Mouse (Mus musculus) right cerebral cortex, postnatal 10 days (tissue): ENCODE data around the gene Gabra6.

ENCODE experiments used
- DNase-seq, 2 experiments: peaks; one replicate each; pipeline ENCODE4 v3.0.0; 2021; ENCODE audit warnings: low spot score in 2 of 2

Gene Gabra6

DNA sequence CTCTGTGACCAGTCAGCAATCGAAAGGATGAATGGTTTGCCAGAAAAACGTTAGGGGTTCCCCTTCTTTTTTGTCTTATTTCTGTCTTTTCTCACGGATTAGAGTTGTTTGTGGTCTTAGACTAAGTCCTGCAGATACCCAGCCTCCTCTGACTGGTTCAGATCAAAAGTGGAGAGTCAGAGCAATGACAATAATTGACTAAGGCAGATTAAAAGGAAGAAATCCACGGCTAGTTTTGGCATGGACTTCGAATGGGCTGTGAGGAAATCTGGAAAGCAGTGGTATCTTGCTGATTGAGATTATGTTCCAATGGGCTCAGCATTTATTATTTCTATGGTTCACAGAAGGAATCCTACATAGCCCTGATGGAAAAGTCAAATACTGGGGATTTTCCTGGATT, at the start of gene Gabra6:
TSS of gene Gabra6 (minus strand) at position 191 of the 400 bp plus-strand sequence.
- no peak for DNase-seq

DNA sequence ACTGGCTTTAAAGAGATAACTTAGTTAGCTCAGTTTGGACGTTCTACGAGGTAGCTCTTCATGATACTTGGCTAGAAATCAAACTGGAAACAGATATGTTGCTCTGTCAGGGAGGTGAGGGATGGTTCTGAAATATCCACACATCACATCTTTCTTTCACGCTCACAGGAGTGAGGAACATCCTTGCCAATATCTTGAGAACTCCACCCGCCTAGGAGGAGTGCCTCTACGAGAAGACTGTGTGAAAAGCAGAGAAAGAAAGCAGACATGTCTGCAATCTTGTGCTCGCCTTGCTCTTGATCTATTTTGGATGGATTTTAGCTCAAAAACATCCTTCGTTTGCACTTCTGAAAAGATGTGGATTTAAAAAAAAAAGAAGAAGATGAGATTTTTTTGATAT, 44.7 kb upstream of the Gabra6 start:
- peak; percentile 21 to 45 for DNase-seq

DNA sequence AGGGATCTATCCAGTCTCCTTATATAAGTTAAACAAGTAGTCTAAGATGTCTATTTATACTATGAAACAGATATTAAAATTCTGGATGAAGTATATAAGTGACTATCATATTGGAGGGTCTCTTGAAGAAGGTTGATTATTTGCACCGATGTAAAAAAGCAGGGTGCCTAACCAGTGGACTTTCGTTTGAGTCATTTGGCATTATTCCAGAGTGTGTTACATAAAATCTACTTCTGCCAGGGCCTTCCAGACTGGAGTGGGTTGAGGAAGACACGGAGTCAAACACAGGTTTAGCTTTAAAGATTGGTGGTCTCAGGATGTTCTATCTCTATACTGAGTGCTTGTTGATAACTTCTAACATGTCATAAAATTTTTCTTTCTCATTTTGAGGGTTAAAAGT, 11.2 kb upstream of the Gabra6 start:
- no peak for DNase-seq

DNA sequence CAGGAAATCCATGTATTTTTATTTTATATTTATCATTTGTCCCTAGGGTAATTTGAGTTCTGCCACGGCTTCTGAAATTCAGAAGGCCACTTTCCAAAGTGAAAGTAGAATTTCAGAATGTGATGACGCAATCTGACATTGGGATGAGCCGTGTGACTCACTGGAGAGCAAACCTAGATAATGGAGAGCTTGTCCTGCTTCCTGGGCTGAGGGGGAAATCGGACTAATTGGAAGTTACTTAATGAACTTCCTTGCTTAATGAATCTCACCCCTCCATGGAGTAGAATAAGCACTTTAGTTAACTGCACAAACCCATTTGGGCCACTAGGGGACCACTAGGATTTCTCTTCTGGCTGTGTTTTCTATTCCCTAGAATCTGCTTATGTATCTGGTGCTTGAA, 5.4 kb upstream of the Gabra6 start:
- DNase-seq = no peak

DNA sequence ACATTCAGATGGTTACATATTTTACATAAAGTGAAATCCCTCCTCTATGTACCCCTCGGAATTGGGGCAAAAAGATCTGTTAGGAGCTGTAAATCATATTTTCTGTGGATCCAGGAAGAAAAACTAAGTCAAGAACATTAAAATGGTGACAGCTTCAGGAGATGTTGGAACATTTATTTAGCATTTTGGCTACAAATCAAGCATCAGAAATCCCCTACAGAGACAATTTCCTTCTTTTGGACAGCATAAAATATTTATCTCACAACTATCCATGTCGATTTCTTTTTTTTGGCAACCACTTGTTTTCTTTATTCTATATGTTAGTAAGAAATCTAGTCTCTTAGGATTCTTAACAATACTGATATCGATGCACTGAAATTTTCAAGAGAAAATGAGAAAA, 688 bp upstream of the Gabra6 start:
- DNase-seq = no peak

DNA sequence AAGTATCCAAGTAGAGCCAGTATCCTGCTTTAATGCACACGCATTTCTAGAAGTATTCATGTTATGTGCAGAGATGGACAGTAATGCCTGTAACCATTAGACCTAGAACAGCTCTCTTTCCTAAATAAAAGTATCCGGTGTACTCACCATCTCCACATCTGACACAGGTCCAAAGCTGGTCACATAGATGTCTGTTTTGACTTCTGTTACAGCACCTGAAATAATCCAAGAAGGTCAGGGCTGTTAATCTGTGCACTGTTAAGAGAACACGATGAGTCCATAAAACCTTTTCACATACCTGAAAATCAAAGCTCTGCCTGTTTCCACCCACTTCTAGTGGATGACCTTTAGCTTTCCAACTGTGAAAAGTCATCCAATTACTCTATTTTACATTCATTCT, 1.4 kb downstream of the Gabra6 start:
- no peak for DNase-seq

DNA sequence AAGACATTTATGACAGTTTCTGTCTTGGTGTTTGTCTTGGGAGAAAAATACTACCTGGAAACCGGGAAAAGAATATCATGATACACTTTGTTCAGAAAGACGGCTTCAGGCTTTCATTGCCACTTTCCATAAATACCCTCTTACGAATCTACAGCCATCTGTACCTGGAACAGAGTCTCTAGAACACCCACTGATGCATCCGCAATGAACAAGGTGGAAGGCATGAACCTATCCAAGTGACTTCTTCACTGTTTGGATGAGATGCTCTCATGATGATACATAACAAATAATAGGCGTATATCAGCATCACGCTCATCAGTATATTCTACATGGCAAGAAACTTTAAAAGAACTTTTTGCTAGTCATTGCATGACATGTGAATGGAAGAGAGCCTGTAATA, 1.8 kb downstream of the Gabra6 start:
- no peak for DNase-seq

DNA sequence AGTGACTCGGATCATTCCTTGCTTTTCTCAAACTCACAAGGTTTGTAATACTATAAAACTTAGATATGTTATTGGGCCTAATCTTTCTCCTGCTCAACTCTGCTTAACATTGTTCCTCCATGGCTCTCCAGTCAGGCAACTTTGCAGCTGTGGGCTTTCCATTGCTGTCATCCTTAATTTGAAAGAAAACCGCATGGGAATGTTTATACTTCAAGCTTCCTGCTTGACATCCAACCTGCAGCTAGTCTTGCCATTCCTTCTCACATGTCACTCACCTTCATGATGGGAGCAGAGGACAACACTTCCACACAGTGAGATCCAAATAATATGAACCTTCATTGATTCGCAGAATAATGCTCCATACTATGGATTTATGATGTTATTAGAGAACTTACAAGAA, 2.9 kb downstream of the Gabra6 start:
- no peak for DNase-seq

DNA sequence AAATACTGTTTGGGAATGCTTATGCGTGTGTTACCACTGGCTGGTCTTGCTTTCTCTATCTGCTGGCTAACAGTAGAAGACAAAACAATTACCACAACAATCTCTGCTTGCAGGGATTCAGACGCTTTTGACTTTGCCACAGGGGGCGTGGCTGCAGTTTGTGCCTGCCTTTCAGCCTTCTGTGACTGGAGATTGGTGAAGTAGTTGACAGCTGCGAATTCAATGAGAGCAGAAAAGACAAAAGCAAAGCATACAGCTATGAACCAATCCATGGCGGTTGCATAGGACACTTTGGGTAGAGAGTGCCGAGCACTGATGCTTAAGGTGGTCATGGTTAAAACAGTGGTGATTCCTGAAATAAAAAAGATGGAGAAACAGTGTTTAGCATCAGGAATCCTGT, 6.0 kb downstream of the Gabra6 start:
- DNase-seq = peak; percentile 18 to 19

DNA sequence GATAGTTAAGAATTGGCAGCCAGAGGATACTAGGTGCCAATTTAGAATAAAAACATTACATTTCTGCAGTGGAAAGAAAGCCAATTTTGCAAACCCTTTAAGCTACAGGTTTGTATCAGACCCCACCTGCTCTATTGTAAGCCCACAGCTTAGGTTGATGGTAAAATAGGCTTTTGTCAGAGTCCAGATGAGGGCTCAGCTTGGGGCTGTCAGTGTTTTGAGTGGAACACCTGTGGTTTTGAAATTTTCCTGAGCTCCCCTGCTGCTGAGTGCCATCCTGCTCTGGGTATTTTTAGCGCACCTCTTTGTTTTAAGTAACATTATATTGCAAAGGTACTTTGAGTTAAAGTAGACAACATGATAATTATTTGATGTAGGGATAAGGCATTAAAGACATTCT, 10.0 kb downstream of the Gabra6 start:
- DNase-seq = no peak

DNA sequence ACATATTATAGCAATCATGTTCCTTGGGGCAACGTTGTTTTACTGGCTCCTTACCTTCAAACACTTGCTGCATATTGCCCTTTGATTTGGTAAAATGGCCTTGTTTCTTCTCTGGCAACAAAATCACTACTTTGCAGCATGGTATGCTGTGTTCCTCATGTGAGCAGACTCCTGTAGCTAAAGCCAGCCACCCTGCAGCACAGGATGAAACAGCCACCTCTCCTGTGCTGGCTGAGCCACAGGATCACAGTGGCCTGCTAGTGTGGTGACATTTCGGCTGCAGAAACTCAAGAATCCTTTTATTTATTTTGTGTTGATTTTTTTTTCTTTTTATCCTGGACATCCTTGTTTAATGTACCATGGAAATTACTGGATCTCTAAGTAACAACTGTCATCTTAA, 11.8 kb downstream of the Gabra6 start:
- no peak for DNase-seq

DNA sequence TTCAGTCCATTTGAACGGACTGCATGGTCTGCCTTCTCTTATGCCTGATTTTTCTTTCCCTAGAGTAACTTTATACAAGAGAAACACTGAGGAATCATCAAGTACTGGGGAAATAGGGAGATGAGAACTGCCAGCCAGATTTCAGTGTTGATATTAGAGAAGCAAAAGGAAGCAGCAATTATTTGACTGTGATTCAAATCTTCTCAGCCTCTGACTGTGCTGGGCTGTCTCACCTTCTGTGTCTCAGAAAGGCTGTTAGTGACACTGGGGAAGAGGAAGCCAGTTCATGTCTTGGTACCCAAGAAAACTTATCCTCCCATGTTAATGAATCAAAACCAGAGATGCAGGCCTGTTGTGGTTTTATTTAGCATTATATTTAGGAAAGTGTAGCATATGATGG, 14.8 kb downstream of the Gabra6 start:
- DNase-seq = no peak

DNA sequence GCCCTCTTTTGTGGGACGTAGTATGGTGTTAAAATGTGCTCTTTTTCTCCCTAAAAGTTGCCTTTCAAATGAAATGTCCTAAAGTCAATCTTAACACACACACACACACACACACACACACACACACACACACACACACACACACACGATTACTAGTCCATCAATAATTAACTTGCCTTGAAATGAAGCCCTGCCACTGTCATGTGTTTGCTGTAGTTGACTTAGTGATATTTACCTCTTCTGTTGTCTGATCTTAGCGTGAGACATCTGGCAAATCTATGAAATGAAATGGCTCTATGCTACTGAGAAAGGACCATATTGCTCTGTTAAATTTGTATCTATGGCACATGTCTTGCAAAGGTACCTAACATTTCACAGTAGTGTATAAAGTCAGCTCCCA, 61.9 kb downstream of the Gabra6 start:
- no peak for DNase-seq
